Mouse (Mus musculus) testis, adult 2 months (tissue): ENCODE results near the gene Endov. TPM values are rescaled to one million over a fixed set of nuclear protein-coding genes. Genes with fewer than 3 reads are reported as not detected.
A peak's percentile ranks its signal among the peaks of the same experiment; 100 is the strongest.

ENCODE experiments used
- H3K27ac ChIP-seq: fragments of 200-500 bp; 2 replicates; pipeline ENCODE4 v1.5.1; 2012; ENCODE audit warnings: low read depth, low read length; ENCODE audit not compliant: control insufficient read depth, insufficient read depth
- H3K27me3 ChIP-seq: fragments of 200-500 bp; 2 replicates; pipeline ENCODE4 v1.6.1; 2012; ENCODE audit warnings: mild to moderate bottlenecking, low read length, moderate library complexity; ENCODE audit not compliant: control insufficient read depth, insufficient read depth
- H3K36me3 ChIP-seq: fragments of 200-500 bp; 2 replicates; pipeline ENCODE4 v1.6.1; 2012; ENCODE audit warnings: mild to moderate bottlenecking, low read length; ENCODE audit not compliant: control insufficient read depth, insufficient read depth
- H3K4me1 ChIP-seq: fragments of 200-500 bp; 2 replicates; pipeline ENCODE4 v1.6.1; 2012; ENCODE audit warnings: low read length; ENCODE audit not compliant: control insufficient read depth, insufficient read depth
- H3K4me3 ChIP-seq: fragments of 200-500 bp; 2 replicates; pipeline ENCODE4 v1.5.1; 2012; ENCODE audit warnings: low read depth, mild to moderate bottlenecking, low read length, moderate library complexity, mixed read lengths; ENCODE audit not compliant: control insufficient read depth
- CTCF ChIP-seq: fragments of 200-500 bp; IDR thresholded peaks from 2 replicates; pipeline ENCODE4 v1.5.1; 2012; ENCODE audit warnings: low read depth, mild to moderate bottlenecking, inconsistent platforms, low read length, moderate library complexity; ENCODE audit not compliant: control insufficient read depth, insufficient read depth, insufficient replicate concordance
- POLR2A ChIP-seq: fragments of 200-500 bp; IDR thresholded peaks from 2 replicates; pipeline ENCODE4 v1.6.1; 2012; ENCODE audit warnings: low read depth, mild to moderate bottlenecking, inconsistent platforms, low read length, moderate library complexity; ENCODE audit not compliant: control insufficient read depth
- polyA plus RNA-seq: library from polyadenylated mRNA; depleted of rRNA; stranded (reverse); fragments of >200 nt; gene quantifications from 2 replicates; pipeline ENCODE4 v1.2.3, GENCODE M21; 2012

Gene Endov
- polyA plus RNA-seq, 1 experiment = 12.8 TPM

- Histone ChIP-seq H3K4me3 (no peak overlapping the region), H3K4me1 (peaks cover 7% of the 10 kb centered on the region), H3K27me3 (no peaks in the 10 kb centered on the region), H3K36me3 (no peaks in the 10 kb centered on the region), H3K27ac (no peak overlapping the region)
- TF ChIP-seq POLR2A (no peak), CTCF (no peak)
Measured at GRCm38 (mm10) chr11:119519387-119519786, 28.2 kb downstream of the Endov start.

- Histone ChIP-seq H3K4me3 (no peak overlapping the region), H3K27ac (no peak overlapping the region), H3K36me3 (no peaks in the 10 kb centered on the region), H3K27me3 (no peaks in the 10 kb centered on the region), H3K4me1 (peaks cover 8% of the 10 kb centered on the region)
- no peak for TF ChIP-seq POLR2A
- no peak for TF ChIP-seq CTCF
Measured at GRCm38 (mm10) chr11:119520005-119520712, 29.0 kb downstream of the Endov start.

- Histone ChIP-seq H3K27me3 (no peaks in the 10 kb centered on the region), H3K27ac (no peak overlapping the region)
Measured at GRCm38 (mm10) chr11:119520713-119521063, 29.5 kb downstream of the Endov start.

GRCm38 (mm10) chr11:119521920-119522710 is 31.0 kb downstream of the Endov start:
- Histone ChIP-seq H3K27me3 (no peaks in the 10 kb centered on the region), H3K36me3 (no peaks in the 10 kb centered on the region), H3K27ac (no peak overlapping the region), H3K4me3 (no peak overlapping the region), H3K4me1 (peaks cover 7% of the 10 kb centered on the region)
- TF ChIP-seq CTCF (no peak), POLR2A (no peak)

More at GRCm38 (mm10) chr11:119520713-119521063, 29.5 kb downstream of the Endov start:
- Histone ChIP-seq H3K4me1 (peaks cover 7% of the 10 kb centered on the region), H3K36me3 (no peaks in the 10 kb centered on the region), H3K4me3 (no peak overlapping the region)
- TF ChIP-seq CTCF (no peak), POLR2A (no peak)

- Histone ChIP-seq H3K27me3 (no peaks in the 10 kb centered on the region), H3K4me3 (no peak overlapping the region), H3K4me1 (peaks cover 7% of the 10 kb centered on the region), H3K36me3 (no peaks in the 10 kb centered on the region), H3K27ac (no peak overlapping the region)
- TF ChIP-seq POLR2A (no peak), CTCF (no peak)
Measured at GRCm38 (mm10) chr11:119522779-119523178, 31.6 kb downstream of the Endov start.

GRCm38 (mm10) chr11:119523392-119523791 is 32.2 kb downstream of the Endov start:
- H3K27ac ChIP-seq = no peak overlapping the region
- H3K36me3 ChIP-seq = no peaks in the 10 kb centered on the region
- peaks cover 7% of the 10 kb centered on the region for H3K4me1 ChIP-seq
- no peak for TF ChIP-seq POLR2A
- no peak for TF ChIP-seq CTCF
- H3K27me3 ChIP-seq = no peaks in the 10 kb centered on the region
- H3K4me3 ChIP-seq = no peak overlapping the region

- Histone ChIP-seq H3K27me3 (no peaks in the 10 kb centered on the region), H3K4me1 (peaks cover 12% of the 10 kb centered on the region), H3K4me3 (peak overlapping the region; percentile 68), H3K27ac (no peak overlapping the region), H3K36me3 (no peaks in the 10 kb centered on the region)
- TF ChIP-seq POLR2A (peak; percentile 27; the same call in 1 of the 2 replicates), CTCF (no peak)
Measured at GRCm38 (mm10) chr11:119524545-119524949, 33.4 kb downstream of the Endov start.
